Mouse (Mus musculus) liver, embryonic 15.5 days (tissue): ENCODE measurements around the gene Thap3. TPM values are rescaled to one million over a fixed set of nuclear protein-coding genes. Genes with fewer than 3 reads are reported as not detected.
A peak's percentile ranks its signal among the peaks of the same experiment; 100 is the strongest.

Experiments used
- ATAC-seq: fragments of 200-750 bp; cut with Nextera tagmentation; 2 replicates; pipeline ENCODE4 v1.8.0; 2017; ENCODE audit warnings: moderate number of reproducible peaks, mild to moderate bottlenecking, moderate library complexity; ENCODE audit not compliant: insufficient read depth
- H3K27ac ChIP-seq: fragments of 300-500 bp; sonication (generic); replicated peaks from 2 replicates; pipeline ENCODE4 v1.5.1; 2015; ENCODE audit warnings: mild to moderate bottlenecking, inconsistent platforms
- H3K27me3 ChIP-seq: fragments of 300-500 bp; sonication (generic); 2 replicates; pipeline ENCODE4 v1.6.1; 2015; ENCODE audit warnings: mild to moderate bottlenecking, inconsistent platforms
- H3K36me3 ChIP-seq: fragments of 300-500 bp; sonication (generic); replicated peaks from 2 replicates; pipeline ENCODE4 v1.6.1; 2015; ENCODE audit warnings: moderate library complexity, mild to moderate bottlenecking, inconsistent platforms
- H3K4me1 ChIP-seq: fragments of 300-500 bp; sonication (generic); replicated peaks from 2 replicates; pipeline ENCODE4 v1.6.1; 2015; ENCODE audit warnings: inconsistent platforms
- H3K4me2 ChIP-seq: fragments of 300-500 bp; sonication (generic); 2 replicates; pipeline ENCODE4 v1.6.1; 2015; ENCODE audit warnings: moderate library complexity, mild to moderate bottlenecking, inconsistent platforms
- H3K4me3 ChIP-seq: fragments of 300-500 bp; sonication (generic); replicated peaks from 2 replicates; pipeline ENCODE4 v1.5.1; 2015; ENCODE audit warnings: mild to moderate bottlenecking, inconsistent platforms
- H3K9ac ChIP-seq: fragments of 300-500 bp; sonication (generic); 2 replicates; pipeline ENCODE4 v1.6.1; 2015; ENCODE audit warnings: moderate library complexity, mild to moderate bottlenecking, inconsistent platforms
- H3K9me3 ChIP-seq: fragments of 300-500 bp; sonication (generic); replicated peaks from 2 replicates; pipeline ENCODE4 v1.6.1; 2016; ENCODE audit warnings: inconsistent platforms
- WGBS: fragments of 180-500 bp; shearing (Covaris S2); methylation state at CpG from one replicate; pipeline ENCODE4 v1.1.7; 2015; ENCODE audit warnings: mixed read lengths; ENCODE audit not compliant: insufficient replicate concordance; 5-methylcytosine and 5-hydroxymethylcytosine counted together
- polyA plus RNA-seq: library from polyadenylated mRNA; unstranded; fragments of >200 nt; fragmentation: Nextera tagmentation; extraction: Ambion mirVana; gene quantifications from 2 replicates; pipeline ENCODE4 v1.2.1, GENCODE M21; 2015

The Thap3 gene
- polyA plus RNA-seq, 1 experiment from 2014 or later: 6.4 TPM

GRCm38 (mm10) chr4:151983043-151983442 is 5.8 kb downstream of the Thap3 start:
- no peak overlapping the region for H3K27ac ChIP-seq
- H3K27me3 ChIP-seq: peaks cover 4% of the 10 kb centered on the region; the same call in 1 of the 2 replicates
- H3K4me2 ChIP-seq: 0 out of 2 replicates have a peak overlapping the region, but pooled peaks have one; percentile 0
- no peaks in the 10 kb centered on the region for H3K9me3 ChIP-seq
- H3K4me1 ChIP-seq: peaks cover 38% of the 10 kb centered on the region
- 52% methylated on average over 17 of the region's 17 CpGs for WGBS
- H3K9ac ChIP-seq: no peak overlapping the region
- ATAC-seq: no peak
- no peak overlapping the region for H3K4me3 ChIP-seq
- H3K36me3 ChIP-seq: peaks cover 37% of the 10 kb centered on the region

DNA sequence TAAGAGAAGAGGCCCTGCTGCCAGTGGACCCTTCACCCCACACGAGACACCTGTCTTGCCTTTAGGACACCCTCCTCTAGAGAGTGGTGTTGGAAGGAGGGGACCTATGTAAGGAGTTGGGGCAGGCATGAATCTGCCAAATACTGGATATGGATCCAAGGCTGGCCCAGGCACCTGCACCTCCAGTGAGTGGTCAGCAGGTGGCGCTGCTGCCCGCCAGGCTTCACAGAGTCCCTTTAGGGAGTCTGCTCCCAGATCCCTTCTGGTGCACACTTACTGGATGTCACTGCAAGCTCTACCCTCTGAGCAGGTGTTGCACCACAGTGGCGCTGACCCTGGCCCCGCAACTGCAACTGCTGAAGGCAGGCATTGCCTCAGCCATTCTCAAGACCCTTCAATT is 7.4 kb downstream of the Thap3 start:
- H3K4me2 ChIP-seq: no peak overlapping the region
- H3K4me3 ChIP-seq: no peak overlapping the region
- WGBS: 16% methylated on average over 5 of the region's 5 CpGs
- peaks cover 4% of the 10 kb centered on the region; the same call in 1 of the 2 replicates for H3K27me3 ChIP-seq
- no peak overlapping the region for H3K27ac ChIP-seq
- peaks cover 53% of the 10 kb centered on the region for H3K36me3 ChIP-seq
- no peaks in the 10 kb centered on the region for H3K9me3 ChIP-seq
- no peak overlapping the region for H3K9ac ChIP-seq
- H3K4me1 ChIP-seq: peaks cover 28% of the 10 kb centered on the region
- ATAC-seq: peak; percentile 59

- Histone ChIP-seq H3K9me3 (no peaks in the 10 kb centered on the region), H3K36me3 (peaks cover 59% of the 10 kb centered on the region), H3K4me1 (peaks cover 25% of the 10 kb centered on the region), H3K4me2 (no peak overlapping the region), H3K4me3 (no peak overlapping the region), H3K27me3 (no peaks in the 10 kb centered on the region), H3K9ac (no peak overlapping the region), H3K27ac (no peak overlapping the region)
- ATAC-seq: no peak
- 81% methylated on average over 8 of the region's 8 CpGs for WGBS
Observed at GRCm38 (mm10) chr4:151980699-151981098, 8.1 kb downstream of the Thap3 start.

DNA sequence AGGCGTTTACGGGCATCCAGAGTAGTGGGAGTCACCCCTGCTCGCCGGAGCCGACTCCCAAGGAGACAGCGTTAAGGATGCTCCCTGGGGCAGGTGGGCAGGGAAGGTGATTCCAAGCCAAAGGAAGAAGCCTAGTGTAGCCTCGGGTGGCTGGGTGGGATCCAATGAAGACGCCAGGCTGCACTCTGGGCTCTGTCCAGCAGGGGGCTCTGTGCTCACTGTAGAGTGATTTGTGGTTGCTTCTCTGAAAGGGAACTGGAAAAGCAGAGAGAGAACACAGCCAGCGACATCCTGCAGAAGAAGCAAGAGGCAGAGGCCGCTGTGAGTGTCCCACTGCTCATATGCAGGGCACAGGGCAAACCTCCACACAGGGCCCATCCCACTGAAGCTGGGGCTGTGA is 11.0 kb downstream of the Thap3 start:
- Histone ChIP-seq H3K9ac (no peak overlapping the region), H3K27ac (peak overlapping the region; percentile 29; the same call in 1 of the 2 replicates), H3K4me1 (peaks cover 13% of the 10 kb centered on the region), H3K9me3 (no peaks in the 10 kb centered on the region), H3K4me2 (no peak overlapping the region), H3K36me3 (peaks cover 89% of the 10 kb centered on the region), H3K27me3 (no peaks in the 10 kb centered on the region), H3K4me3 (no peak overlapping the region)
- 40% methylated on average over 10 of the region's 10 CpGs for WGBS
- 0 out of 2 replicates have a peak, but pooled peaks have one; percentile 1 for ATAC-seq

- no peak overlapping the region for H3K4me2 ChIP-seq
- H3K9me3 ChIP-seq: no peaks in the 10 kb centered on the region
- no peak for ATAC-seq
- H3K27me3 ChIP-seq: no peaks in the 10 kb centered on the region
- H3K9ac ChIP-seq: no peak overlapping the region
- H3K4me3 ChIP-seq: no peak overlapping the region
- peaks cover 92% of the 10 kb centered on the region for H3K36me3 ChIP-seq
- peaks cover 24% of the 10 kb centered on the region for H3K4me1 ChIP-seq
- WGBS: 78% methylated on average over 3 of the region's 3 CpGs
- H3K27ac ChIP-seq: no peak overlapping the region
Observed at GRCm38 (mm10) chr4:151975441-151975840, 13.4 kb downstream of the Thap3 start.

DNA sequence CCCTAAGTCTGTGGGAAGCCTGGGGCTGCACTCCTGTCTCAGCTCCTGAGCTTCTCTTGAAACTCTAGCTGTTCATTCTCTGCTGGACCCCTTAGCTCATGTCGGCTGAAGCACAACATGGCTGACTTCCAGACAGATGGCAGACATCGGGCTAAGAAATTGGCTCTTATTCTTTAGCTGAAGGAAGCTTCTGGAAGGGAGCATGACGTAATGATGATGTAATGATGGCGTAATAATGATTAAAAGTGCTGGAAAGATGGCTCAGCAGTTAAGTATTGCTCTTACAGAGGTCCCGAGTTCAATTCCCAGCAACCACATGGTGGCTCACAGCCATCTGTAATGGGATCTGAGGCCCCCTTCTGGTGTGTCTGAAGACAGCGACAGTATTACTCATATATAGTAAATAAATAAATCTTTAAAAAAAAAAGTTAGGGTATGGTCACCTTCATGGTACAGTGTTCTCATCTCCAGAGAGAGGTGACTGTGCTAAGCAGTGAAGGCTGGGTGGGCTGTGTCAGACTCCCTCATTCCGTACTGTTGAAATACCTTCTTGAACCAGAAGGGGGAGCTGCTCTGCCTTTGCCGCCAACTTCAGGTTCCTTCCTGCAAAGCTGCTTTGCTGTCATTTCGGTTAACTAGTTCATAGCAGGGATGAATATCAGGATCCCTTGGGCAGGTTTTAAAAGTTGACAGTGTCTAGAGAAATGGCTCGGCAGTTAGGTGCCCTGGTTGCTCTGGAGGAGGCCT is 16.4 kb downstream of the Thap3 start:
- WGBS: 71% methylated on average over 10 of the region's 10 CpGs
- H3K9ac ChIP-seq: 0 out of 2 replicates have a peak overlapping the region, but pooled peaks have one; percentile 25
- peaks cover 19% of the 10 kb centered on the region for H3K4me1 ChIP-seq
- H3K27ac ChIP-seq: peak overlapping the region; percentile 54
- no peaks in the 10 kb centered on the region for H3K27me3 ChIP-seq
- no peak for ATAC-seq
- H3K36me3 ChIP-seq: peaks cover 89% of the 10 kb centered on the region
- H3K4me2 ChIP-seq: no peak overlapping the region
- H3K4me3 ChIP-seq: no peak overlapping the region
- no peaks in the 10 kb centered on the region for H3K9me3 ChIP-seq

DNA sequence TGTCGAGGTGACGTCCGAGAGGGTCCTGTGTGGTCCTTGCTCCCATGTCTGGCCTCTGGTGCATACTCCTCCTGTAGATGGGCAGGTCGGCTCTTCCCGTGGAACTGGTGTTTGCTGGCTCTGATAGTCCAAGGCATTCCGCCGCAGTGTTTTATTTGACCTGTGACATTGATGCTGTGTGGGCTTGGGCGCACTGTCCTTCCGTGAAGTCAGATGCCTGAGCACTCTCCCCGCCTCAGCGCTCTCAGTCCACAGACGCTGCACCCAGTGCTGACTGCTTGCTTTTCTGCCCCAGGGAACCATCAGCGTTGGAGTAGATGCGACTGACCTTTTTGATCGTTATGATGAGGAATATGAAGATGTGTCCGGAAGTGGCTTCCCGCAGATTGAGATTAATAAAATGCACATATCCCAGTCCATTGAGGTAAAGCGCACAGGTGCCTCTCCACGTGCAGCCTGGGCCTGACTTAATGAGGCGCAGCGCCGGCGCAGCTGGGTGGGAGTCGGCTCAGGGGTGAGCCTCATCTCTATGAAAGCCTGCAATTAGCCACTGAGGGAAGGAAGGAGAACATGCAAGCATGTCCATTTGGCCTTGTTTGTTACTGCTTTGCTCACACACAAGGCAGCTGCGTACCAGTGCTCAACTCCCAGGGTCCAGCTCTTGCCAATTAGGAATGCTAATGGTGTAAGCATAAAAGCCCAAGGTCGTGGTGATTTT is 20.4 kb downstream of the Thap3 start:
- H3K4me2 ChIP-seq: no peak overlapping the region
- H3K9ac ChIP-seq: no peak overlapping the region
- 0 out of 2 replicates have a peak overlapping the region, but pooled peaks have one; percentile 38 for H3K27ac ChIP-seq
- H3K27me3 ChIP-seq: no peaks in the 10 kb centered on the region
- no peak for ATAC-seq
- 92% methylated on average over 26 of the region's 26 CpGs for WGBS
- H3K36me3 ChIP-seq: peaks cover 80% of the 10 kb centered on the region
- H3K4me3 ChIP-seq: no peak overlapping the region
- no peaks in the 10 kb centered on the region for H3K9me3 ChIP-seq
- peaks cover 26% of the 10 kb centered on the region for H3K4me1 ChIP-seq

DNA sequence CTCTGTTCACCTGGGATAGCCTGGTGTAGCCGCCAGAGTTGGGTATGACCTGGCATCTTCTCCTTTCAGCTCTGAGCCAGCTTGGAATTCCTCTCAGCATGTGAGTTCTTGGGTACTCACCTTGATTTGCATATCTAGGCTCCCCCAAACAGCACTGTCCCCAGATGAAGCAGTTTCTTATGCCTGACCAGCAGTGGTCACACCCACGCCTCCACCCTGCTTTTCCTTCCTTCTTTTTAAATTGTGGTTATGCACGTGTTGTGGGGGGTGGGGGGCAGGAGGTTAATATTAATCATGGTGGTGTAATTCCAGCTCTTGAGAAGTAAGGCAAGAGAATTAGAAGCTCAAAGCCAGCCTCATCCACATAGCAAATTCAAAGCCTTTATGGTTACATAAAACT is 26.0 kb downstream of the Thap3 start:
- WGBS: 14% methylated on average over 3 of the region's 3 CpGs
- Histone ChIP-seq H3K9me3 (no peaks in the 10 kb centered on the region), H3K9ac (peak overlapping the region; percentile 50), H3K27ac (peak overlapping the region; percentile 98), H3K4me3 (0 out of 2 replicates have a peak overlapping the region, but pooled peaks have one; percentile 5), H3K4me1 (peaks cover 62% of the 10 kb centered on the region), H3K36me3 (peaks cover 81% of the 10 kb centered on the region), H3K27me3 (no peaks in the 10 kb centered on the region), H3K4me2 (peak overlapping the region; percentile 48)
- ATAC-seq: peak; percentile 32

DNA sequence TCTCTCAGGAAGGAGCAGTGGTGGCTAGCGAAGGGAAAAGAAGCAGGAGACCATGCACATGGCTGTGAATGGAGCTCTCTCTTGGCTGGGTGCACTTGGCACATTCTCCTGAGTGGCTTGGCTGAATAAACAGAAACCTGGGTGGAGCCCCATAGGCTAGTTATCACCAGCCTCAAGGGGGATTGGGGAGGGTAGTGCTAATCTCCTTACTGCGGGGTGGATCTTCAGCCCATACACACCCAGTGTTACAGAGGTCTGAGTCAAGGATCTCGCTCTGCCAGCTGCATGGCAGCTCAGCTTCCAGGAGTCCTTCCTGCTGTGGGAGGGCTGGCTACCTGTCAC is 28.3 kb downstream of the Thap3 start:
- peak overlapping the region; percentile 24 for H3K4me3 ChIP-seq
- peak; percentile 92 for ATAC-seq
- H3K36me3 ChIP-seq: peaks cover 85% of the 10 kb centered on the region
- peak overlapping the region; percentile 64 for H3K4me2 ChIP-seq
- peaks cover 84% of the 10 kb centered on the region for H3K4me1 ChIP-seq
- peak overlapping the region; percentile 60 for H3K9ac ChIP-seq
- WGBS: 20% methylated on average over 3 of the region's 3 CpGs
- H3K27ac ChIP-seq: peak overlapping the region; percentile 98
- no peaks in the 10 kb centered on the region for H3K27me3 ChIP-seq
- no peaks in the 10 kb centered on the region for H3K9me3 ChIP-seq

GRCm38 (mm10) chr4:151959849-151960512 is 28.8 kb downstream of the Thap3 start:
- Histone ChIP-seq H3K9ac (peak overlapping the region; percentile 60), H3K4me1 (peaks cover 89% of the 10 kb centered on the region), H3K9me3 (no peaks in the 10 kb centered on the region), H3K27ac (peak overlapping the region; percentile 98), H3K36me3 (peaks cover 85% of the 10 kb centered on the region), H3K4me2 (peak overlapping the region; percentile 64), H3K27me3 (no peaks in the 10 kb centered on the region), H3K4me3 (peak overlapping the region; percentile 9)
- ATAC-seq: peak; percentile 17
- WGBS: 44% methylated on average over 11 of the region's 11 CpGs
